Mouse (Mus musculus) heart, adult 2 months (tissue): ENCODE measurements around the gene Bzw1. TPM values are rescaled to one million over a fixed set of nuclear protein-coding genes. Genes with fewer than 3 reads are reported as not detected.

Experiments
- DNase-seq, 2 experiments: peaks; one replicate each; pipeline ENCODE4 v3.0.0; 2021
- H3K27ac ChIP-seq: fragments of 200-600 bp; 2 replicates; pipeline ENCODE4 v1.8.1; 2022
- H3K27me3 ChIP-seq: fragments of 200-500 bp; 2 replicates; pipeline ENCODE4 v1.6.1; 2012; ENCODE audit warnings: mild to moderate bottlenecking, low read length, inconsistent platforms, mixed read lengths; ENCODE audit not compliant: control insufficient read depth, insufficient read depth
- H3K36me3 ChIP-seq: fragments of 200-500 bp; 2 replicates; pipeline ENCODE4 v1.6.1; 2012; ENCODE audit warnings: low read length, inconsistent platforms; ENCODE audit not compliant: control insufficient read depth, insufficient read depth
- H3K4me1 ChIP-seq: fragments of 200-500 bp; 2 replicates; pipeline ENCODE4 v1.6.1; 2011; ENCODE audit warnings: low read length; ENCODE audit not compliant: control insufficient read depth, insufficient read depth
- H3K4me3 ChIP-seq: fragments of 200-600 bp; 2 replicates; pipeline ENCODE4 v1.8.1; 2022
- H3K79me2 ChIP-seq: fragments of 200-500 bp; replicated peaks from 2 replicates; pipeline ENCODE4 v1.6.1; 2012; ENCODE audit warnings: mild to moderate bottlenecking, inconsistent platforms, low read length, moderate library complexity, mixed read lengths; ENCODE audit not compliant: control insufficient read depth, insufficient read depth
- H3K9ac ChIP-seq: fragments of 200-500 bp; 2 replicates; pipeline ENCODE4 v1.6.1; 2012; ENCODE audit warnings: low read depth, mild to moderate bottlenecking, control low read depth, inconsistent platforms, low read length, mixed read lengths
- CTCF ChIP-seq: fragments of 200-600 bp; IDR thresholded peaks from 2 replicates; pipeline ENCODE4 v1.8.1; 2022; ENCODE audit warnings: antibody characterized with exemption, mild to moderate bottlenecking, moderate library complexity
- EP300 ChIP-seq: fragments of 200-500 bp; IDR thresholded peaks from 2 replicates; pipeline ENCODE4 v1.6.1; 2011; ENCODE audit warnings: low read depth, low read length, control low read depth; ENCODE audit not compliant: insufficient read depth
- POLR2A ChIP-seq: fragments of 200-500 bp; IDR thresholded peaks from 2 replicates; pipeline ENCODE4 v1.6.1; 2011; ENCODE audit warnings: mild to moderate bottlenecking, low read depth, low read length, control low read depth; ENCODE audit not compliant: insufficient read depth
- WGBS: fragments of 180-500 bp; shearing (Covaris S2); methylation state at CpG from one replicate; pipeline ENCODE4 v1.1.7; 2018; 5-methylcytosine and 5-hydroxymethylcytosine counted together
- intact Hi-C: fragments of 180-260 bp; cut with DNase I; formaldehyde crosslinking; loops from one replicate; pipeline ENCODE4 v1.15.1; 2025
- polyA plus RNA-seq: library from polyadenylated mRNA; depleted of rRNA; stranded (reverse); fragments of >200 nt; gene quantifications from 2 replicates; pipeline ENCODE4 v1.2.3, GENCODE M21; 2012
- total RNA-seq, 2 experiments: library from RNA; stranded (reverse); gene quantifications; 2 replicates each; pipeline ENCODE4 v1.2.3; 2021

Gene Bzw1
- total and polyA plus RNA-seq, 3 experiments: 14.5 to 70.7 (median 62.6) TPM

- 66% methylated on average over 2 of the region's 2 CpGs for WGBS
- H3K4me1 ChIP-seq: peaks cover 9% of the 10 kb centered on the region
- TF ChIP-seq CTCF: no peak
- no peak for TF ChIP-seq EP300
- no peak for TF ChIP-seq POLR2A
- H3K4me3 ChIP-seq: no peak overlapping the region
- H3K27me3 ChIP-seq: no peaks in the 10 kb centered on the region
- DNase-seq: no peak
- H3K9ac ChIP-seq: no peak overlapping the region
- H3K36me3 ChIP-seq: peaks cover 72% of the 10 kb centered on the region
- no peak overlapping the region for H3K27ac ChIP-seq
- intact Hi-C loops: no loop called here
- 0 out of 2 replicates have a peak, but pooled peaks cover 4% of the 10 kb centered on the region for H3K79me2 ChIP-seq
Observed at GRCm38 (mm10) chr1:58416048-58416447, 23.4 kb downstream of the Bzw1 start.

GRCm38 (mm10) chr1:58420032-58420431, 27.3 kb downstream of the Bzw1 start:
- peaks cover 13% of the 10 kb centered on the region for H3K4me1 ChIP-seq
- intact Hi-C loops: no loop called here
- no peaks in the 10 kb centered on the region for H3K27me3 ChIP-seq
- H3K9ac ChIP-seq: no peak overlapping the region
- no peak for DNase-seq
- no peak overlapping the region for H3K27ac ChIP-seq
- TF ChIP-seq POLR2A (no peak), CTCF (no peak), EP300 (no peak)
- 37% methylated on average over 10 of the region's 10 CpGs for WGBS
- H3K36me3 ChIP-seq: peaks cover 59% of the 10 kb centered on the region
- peaks cover 10% of the 10 kb centered on the region for H3K79me2 ChIP-seq
- H3K4me3 ChIP-seq: peak overlapping the region; percentile 22; the same call in 1 of the 2 replicates

- 7% methylated on average over 7 of the region's 7 CpGs for WGBS
- no peak for DNase-seq
- H3K27ac ChIP-seq: no peak overlapping the region
- intact Hi-C loops: no loop called here
- H3K36me3 ChIP-seq: peaks cover 52% of the 10 kb centered on the region
- peak overlapping the region; percentile 87 for H3K4me3 ChIP-seq
- H3K9ac ChIP-seq: no peak overlapping the region
- no peaks in the 10 kb centered on the region for H3K27me3 ChIP-seq
- H3K79me2 ChIP-seq: peaks cover 10% of the 10 kb centered on the region
- TF ChIP-seq EP300 (no peak), CTCF (peak; percentile 27; the same call in 1 of the 2 replicates), POLR2A (no peak)
- H3K4me1 ChIP-seq: peaks cover 13% of the 10 kb centered on the region
Observed at GRCm38 (mm10) chr1:58420961-58421360, 28.3 kb downstream of the Bzw1 start.

DNA sequence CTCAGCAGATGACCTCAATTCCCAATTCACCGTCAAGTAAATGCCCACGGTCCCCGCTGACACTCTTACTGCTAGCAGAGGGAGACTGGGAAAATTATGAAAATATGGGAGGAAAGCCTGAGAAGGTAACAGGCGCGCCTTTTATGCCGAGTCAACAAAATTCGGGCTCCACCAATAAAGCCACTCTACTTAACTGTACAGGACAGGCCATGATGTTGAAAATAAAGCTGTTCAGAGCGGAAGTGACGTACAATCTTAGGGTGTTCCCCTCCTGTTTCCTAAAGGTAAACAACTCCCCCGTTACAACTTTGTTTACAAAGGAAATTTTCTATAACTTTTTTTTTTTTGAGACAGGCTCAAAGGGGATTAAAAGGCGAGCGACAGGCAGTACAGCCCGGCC, 30.2 kb downstream of the Bzw1 start:
- peak overlapping the region; percentile 87 for H3K4me3 ChIP-seq
- peaks cover 35% of the 10 kb centered on the region for H3K36me3 ChIP-seq

GRCm38 (mm10) chr1:58423371-58424248, 30.9 kb downstream of the Bzw1 start, which contains the start of gene Clk1:
Gene Clk1, minus strand, starts transcription at chr1:58424066.
- peaks cover 12% of the 10 kb centered on the region for H3K4me1 ChIP-seq
- WGBS: under 1% methylated on average over 79 of the region's 79 CpGs
- H3K27ac ChIP-seq: peak within 1 kb of the TSS; percentile 98
- intact Hi-C loops: loop anchor here (1.0 to 2.0 kb wide), 2 partner anchors 21 to 30 kb away; partner anchors contain the start of genes Nif3l1 and Ppil3
- H3K79me2 ChIP-seq: peaks cover 10% of the 10 kb centered on the region
- H3K4me3 ChIP-seq: peak within 1 kb of the TSS; percentile 87
- peaks cover 29% of the 10 kb centered on the region for H3K36me3 ChIP-seq
- no peaks in the 10 kb centered on the region for H3K27me3 ChIP-seq
- no peak for TF ChIP-seq CTCF
- peak; percentile 88 for TF ChIP-seq EP300
- TF ChIP-seq POLR2A: peak; percentile 100
- peak within 1 kb of the TSS; percentile 97 for H3K9ac ChIP-seq
- DNase-seq: peak; percentile 98 to 100

More for the DNA sequence above, 30.2 kb downstream of the Bzw1 start:
- peak overlapping the region; percentile 97 for H3K9ac ChIP-seq
- no peaks in the 10 kb centered on the region for H3K27me3 ChIP-seq
- H3K79me2 ChIP-seq: peaks cover 10% of the 10 kb centered on the region
- under 1% methylated on average over 13 of the region's 13 CpGs for WGBS
- TF ChIP-seq EP300 (0 out of 2 replicates have a peak, but pooled peaks have one; percentile 20), CTCF (no peak), POLR2A (no peak)
- intact Hi-C loops: loop anchor here (2.0 kb wide), 1 partner anchor 22 kb away; the partner anchor contains the start of genes Nif3l1 and Ppil3
- peak in 1 of 2 experiments; percentile 49 for DNase-seq
- peaks cover 13% of the 10 kb centered on the region for H3K4me1 ChIP-seq
- H3K27ac ChIP-seq: peak overlapping the region; percentile 98
